Mouse (Mus musculus) T-helper 17 cell (primary cell): ENCODE data around the gene Gopc.
"Not testable (repeated sequence)": the region's sequence is repeated elsewhere in the genome, so short reads cannot be mapped to it uniquely, and the experiment has no call there.

Experiments used
- in situ Hi-C, 2 experiments: fragments of 300-600 bp; cut with MboI, MseI; formaldehyde crosslinking; loops; 1 replicate in 1 of 2; 2 replicates in 1 of 2; pipeline ENCODE4 v1.15.1; 2025; ENCODE audit warnings: high pct_unique_total_duplicates in 2 of 2

Gene Gopc

DNA sequence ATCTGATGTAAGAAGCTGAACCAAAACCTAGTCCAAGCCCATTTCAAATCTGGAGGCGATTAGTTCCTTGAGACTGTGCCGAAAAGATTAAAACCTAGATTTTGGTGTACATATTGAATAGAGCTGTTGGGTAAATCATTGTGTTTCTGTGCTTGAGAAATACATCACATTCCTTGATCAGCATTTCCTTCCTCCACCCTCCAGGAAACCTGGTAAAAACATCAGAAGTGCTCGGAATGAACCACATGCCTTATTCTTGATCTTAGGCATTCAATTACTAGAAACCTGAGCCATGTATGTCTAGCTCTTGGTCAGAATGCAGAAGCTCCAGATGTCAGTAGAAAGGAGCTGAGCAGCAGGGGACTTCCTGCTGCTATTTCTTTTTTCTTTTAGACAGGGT, 7.5 kb upstream of the Gopc start:
- in situ Hi-C loops = loop anchor here (5.0 to 25.0 kb wide), 3 partner anchors 157 to 1477 kb away; partner anchors contain the start of gene Dcbld1 (in 1 of the 2)

GRCm38 (mm10) chr10:52388922-52389430, 7.1 kb upstream of the Gopc start, which contains the start of gene Nepn:
Gene Nepn, plus strand, starts transcription at chr10:52388972.
- in situ Hi-C loops = loop anchor here (5.0 to 25.0 kb wide), 3 partner anchors 157 to 1477 kb away; partner anchors contain the start of gene Dcbld1 (in 1 of the 2)

- in situ Hi-C loops = loop anchor here (5.0 to 25.0 kb wide), 3 partner anchors 155 to 1475 kb away; partner anchors contain the start of gene Dcbld1 (in 1 of the 2)
These were observed 5.3 kb upstream of the Gopc start for GRCm38 (mm10) chr10:52387192-52387591.

- in situ Hi-C loops = loop anchor here (5.0 to 25.0 kb wide), 4 partner anchors 32 to 1473 kb away; partner anchors contain the start of genes Dcbld1 (in 1 of the 2) and Nus1 (in 1 of the 2)
These were observed 3.1 kb upstream of the Gopc start for GRCm38 (mm10) chr10:52384823-52385610.

- in situ Hi-C loops = loop anchor here (5.0 to 25.0 kb wide), 2 partner anchors 34 to 1471 kb away; partner anchors contain the start of gene Nus1 (in 1 of the 2)
These were observed 1.6 kb upstream of the Gopc start for GRCm38 (mm10) chr10:52383522-52383921.

GRCm38 (mm10) chr10:52383022-52383421, 1.1 kb upstream of the Gopc start:
- in situ Hi-C loops = loop anchor here (5.0 to 25.0 kb wide), 2 partner anchors 34 to 1471 kb away; partner anchors contain the start of gene Nus1 (in 1 of the 2)

DNA sequence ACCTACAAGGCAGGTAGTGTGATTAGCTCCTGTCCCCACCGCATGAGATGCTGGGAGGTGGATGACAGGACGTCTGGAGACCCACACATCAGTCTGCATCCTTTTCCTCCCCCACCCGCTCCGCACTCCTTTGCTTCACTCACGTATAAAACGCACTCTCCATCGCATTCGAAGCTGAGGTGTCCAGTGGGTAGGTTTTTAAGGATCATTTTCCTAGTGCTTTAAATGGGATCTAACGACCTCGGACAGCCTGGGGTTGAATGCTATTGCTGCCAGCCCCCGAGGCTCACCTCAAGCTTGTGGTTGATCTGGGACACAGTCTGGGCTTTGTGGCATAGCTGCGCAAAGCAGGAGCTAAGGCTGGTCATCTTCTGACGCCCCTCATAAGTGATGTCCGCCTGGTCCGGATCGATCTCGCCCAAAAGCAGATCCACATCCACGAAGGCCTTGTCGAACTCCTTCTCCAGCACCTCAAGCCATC, 563 bp downstream of the Gopc start:
- in situ Hi-C loops = loop anchor here (5.0 to 25.0 kb wide), 2 partner anchors 36 to 1469 kb away; partner anchors contain the start of gene Nus1 (in 1 of the 2)

DNA sequence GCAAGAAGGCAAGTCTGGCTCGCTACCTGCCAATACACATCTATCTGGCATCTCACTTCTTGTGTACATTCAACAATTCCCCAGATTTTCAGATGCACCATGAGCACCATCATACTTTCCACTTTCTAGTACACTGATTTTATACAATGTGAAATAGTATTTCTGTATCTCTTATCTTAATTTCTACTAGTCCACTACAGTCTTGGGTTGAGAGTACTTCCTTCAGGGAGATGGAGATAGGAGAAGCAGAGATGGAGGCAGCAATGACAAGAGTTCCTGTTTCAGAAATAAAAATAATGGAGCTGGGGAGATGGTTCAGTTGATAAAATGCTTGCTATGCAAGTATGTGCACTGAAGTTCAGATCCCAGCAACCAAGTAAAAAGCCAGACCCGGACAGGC, 4.1 kb downstream of the Gopc start:
- in situ Hi-C loops = loop anchor here in 1 of 2 experiments (10.0 to 25.0 kb wide), 2 partner anchors 163 to 1466 kb away; no protein-coding TSS in a partner anchor

- in situ Hi-C loops = loop anchor here in 1 of 2 experiments (10.0 to 25.0 kb wide), 2 partner anchors 162 to 1464 kb away; no protein-coding TSS in a partner anchor
These were observed 5.5 kb downstream of the Gopc start for GRCm38 (mm10) chr10:52376422-52376821.

DNA sequence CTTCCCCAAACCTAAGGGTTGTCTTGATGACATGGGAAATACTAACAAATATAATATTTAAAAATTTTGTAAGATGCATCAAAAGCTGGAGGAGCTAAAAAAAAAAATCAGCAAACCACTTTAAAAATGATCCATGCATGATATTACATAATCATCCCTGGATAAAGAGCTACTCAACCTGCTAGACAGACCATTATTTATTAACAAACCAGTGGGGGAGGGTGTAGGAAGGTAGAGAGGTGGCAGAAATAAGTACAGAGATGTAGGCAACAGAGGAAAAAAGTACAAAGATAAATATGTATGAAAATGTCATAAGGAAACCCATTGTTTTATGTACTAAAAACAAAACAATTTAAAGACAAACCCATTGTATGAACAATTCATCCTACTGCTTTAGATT, 7.3 kb downstream of the Gopc start:
- in situ Hi-C loops = loop anchor here in 1 of 2 experiments (10.0 to 25.0 kb wide), 2 partner anchors 160 to 1462 kb away; no protein-coding TSS in a partner anchor

DNA sequence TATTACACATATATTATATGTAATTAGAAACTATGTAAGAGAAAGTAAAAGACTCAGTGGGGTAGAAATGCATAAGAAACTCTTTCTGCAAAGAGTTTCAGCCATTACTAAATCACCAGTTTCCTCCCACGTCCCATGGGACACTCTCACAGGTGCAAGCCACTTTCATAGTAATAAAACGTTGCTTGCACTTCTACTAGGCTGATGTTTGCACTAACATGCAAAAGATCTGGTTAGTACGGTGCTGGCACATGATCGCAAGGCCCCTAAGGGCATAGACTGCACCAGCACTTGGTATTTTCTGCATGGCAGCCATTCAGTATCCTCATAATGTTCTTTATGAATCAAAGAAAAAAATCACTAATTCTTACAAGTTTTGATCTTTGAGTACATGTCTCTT, 8.1 kb downstream of the Gopc start:
- in situ Hi-C loops = loop anchor here in 1 of 2 experiments (10.0 kb wide), 1 partner anchor 159 kb away; no protein-coding TSS in a partner anchor

DNA sequence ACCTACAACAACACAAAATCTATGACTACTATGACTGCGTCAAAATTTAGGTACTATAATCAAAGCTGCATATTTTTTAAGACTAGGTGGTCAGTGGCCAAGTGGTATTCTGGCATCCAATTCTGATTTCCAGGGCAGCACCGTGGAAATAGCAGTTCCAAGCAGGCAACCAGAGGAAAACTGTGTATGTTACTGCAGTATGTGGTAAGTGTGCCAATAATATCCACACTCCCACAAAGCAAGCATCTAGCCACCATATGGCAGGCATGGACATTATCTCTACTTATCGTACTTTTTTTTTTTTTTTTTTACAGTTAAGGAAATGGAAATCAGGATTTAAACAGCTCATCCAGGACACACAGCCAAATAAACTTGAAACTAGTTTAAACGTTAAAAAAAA, 13.5 kb downstream of the Gopc start:
- in situ Hi-C loops = no loop called here

DNA sequence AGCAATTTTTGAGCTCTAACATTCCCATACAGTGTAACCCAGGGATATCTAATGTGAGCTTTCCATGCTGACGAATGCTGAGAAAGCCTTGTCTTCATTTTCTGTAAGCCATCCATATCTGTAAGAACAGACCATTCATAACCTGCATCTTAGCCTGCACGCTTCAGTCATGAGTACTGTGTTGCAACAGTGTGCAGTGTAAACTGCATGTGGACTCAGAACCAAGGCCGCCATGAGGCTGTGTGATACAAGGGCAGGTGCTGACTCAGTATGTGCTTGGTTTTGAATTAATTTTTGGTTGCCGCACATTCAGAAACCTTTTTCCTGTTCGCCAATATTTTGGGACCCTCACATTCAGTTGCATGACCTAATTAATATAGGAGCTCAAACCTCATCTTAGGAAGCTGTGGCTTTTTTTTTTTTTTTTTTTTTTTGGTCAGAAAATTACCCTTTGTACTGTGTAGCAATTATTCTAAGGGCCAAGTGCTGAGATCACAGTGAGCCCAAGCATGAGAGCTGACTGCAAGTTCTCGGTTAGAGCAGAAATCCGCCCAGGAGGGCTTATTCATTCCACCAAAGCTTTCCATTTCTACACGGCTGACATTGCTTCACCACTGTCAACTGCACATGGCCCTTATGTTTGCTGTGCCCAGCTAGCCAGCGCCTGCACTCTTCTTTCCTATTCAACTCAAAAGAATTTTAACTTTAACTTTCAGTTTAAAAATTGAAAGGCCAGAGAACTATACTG, 20.9 kb downstream of the Gopc start:
- in situ Hi-C loops = no loop called here

DNA sequence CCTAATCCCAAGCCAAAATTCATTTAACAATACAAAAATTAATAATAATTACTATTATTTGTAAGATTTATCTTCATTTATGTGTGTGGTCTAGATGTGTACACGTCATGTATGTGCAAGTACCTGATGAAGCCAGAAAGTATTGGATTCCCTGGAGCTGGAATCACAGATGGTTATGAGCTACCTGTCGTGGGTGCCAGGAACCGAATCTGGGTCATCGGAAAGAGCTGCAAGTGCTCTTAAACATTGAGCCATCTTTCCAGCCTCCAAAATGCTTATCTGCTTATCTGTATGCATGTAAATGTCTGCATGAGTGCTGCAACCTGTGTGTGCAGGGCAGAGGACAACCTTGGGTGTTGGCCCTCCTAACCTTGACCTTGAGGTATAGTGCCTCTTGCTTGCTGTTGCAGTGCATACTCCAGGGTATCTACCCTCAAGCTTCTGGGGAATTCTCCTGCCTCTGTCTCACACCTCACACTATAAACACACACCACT, 21.6 kb downstream of the Gopc start:
- in situ Hi-C loops = no loop called here

- in situ Hi-C loops = no loop called here
These were observed 23.5 kb downstream of the Gopc start, which contains the start of gene Gm26741 for GRCm38 (mm10) chr10:52358467-52358866. Gene Gm26741, plus strand, starts transcription at chr10:52358767.

DNA sequence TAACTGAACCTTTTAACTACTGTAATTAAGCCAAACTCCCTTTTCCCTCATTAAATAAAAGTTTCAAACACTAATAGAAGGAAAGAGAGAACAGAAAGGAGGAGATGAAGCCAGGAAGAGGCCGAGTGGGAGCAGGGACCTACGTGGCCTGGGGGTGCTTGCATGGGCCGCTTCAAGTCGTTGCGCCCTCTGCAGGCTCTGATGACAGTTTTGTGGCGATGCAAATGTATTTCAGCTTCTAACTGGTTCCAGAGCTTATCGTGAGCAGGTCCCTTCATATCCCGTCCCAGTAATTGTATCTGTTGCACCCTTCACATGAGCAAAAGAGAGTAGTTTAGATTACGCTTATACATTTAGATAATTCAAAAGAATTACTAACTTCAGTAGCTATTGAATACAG, 28.7 kb downstream of the Gopc start:
- in situ Hi-C loops = no loop called here

DNA sequence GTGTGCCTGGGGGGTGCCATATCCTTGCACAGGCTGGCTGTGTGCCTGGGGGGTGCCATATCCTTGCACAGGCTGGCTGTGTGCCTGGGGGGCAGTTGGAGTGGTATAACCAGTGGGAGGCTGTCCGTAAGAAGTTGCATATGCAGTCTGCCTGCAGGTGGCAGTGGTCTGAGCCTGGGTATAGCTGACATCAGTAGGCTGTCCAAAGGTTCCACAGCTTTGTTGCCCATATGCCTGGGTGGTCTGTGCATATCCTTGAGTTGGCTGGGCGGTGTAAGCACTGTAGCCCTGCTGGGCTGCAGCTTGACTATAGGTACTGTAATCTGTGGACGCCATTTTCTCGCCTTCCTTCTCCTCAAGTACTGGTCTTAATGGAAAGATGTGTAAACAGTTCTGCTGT, 38.6 kb downstream of the Gopc start:
- in situ Hi-C loops = not testable (repeated sequence)

GRCm38 (mm10) chr10:52331007-52331406, 50.9 kb downstream of the Gopc start:
- in situ Hi-C loops = no loop called here

DNA sequence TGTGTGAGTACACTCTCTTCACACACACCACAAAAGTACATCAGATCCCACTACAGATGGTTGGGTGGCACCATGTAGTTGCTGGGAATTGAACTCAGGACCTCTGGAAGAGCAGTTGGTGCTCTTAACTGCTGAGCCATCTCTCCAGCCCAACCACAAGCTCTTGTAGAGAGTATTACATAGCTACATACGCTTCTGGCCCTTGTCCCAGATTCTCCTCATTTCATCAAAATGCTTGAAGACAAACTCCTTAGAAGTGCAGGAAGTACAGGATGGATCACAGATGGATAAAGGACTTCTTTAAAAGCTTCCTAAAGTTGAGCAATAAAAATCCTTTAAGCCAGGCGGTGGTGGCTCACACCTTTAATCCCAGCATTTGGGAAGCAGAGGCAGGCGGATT, 60.0 kb downstream of the Gopc start:
- in situ Hi-C loops = loop anchor here (25.0 kb wide), 1 partner anchor 535 kb away; no protein-coding TSS in a partner anchor

DNA sequence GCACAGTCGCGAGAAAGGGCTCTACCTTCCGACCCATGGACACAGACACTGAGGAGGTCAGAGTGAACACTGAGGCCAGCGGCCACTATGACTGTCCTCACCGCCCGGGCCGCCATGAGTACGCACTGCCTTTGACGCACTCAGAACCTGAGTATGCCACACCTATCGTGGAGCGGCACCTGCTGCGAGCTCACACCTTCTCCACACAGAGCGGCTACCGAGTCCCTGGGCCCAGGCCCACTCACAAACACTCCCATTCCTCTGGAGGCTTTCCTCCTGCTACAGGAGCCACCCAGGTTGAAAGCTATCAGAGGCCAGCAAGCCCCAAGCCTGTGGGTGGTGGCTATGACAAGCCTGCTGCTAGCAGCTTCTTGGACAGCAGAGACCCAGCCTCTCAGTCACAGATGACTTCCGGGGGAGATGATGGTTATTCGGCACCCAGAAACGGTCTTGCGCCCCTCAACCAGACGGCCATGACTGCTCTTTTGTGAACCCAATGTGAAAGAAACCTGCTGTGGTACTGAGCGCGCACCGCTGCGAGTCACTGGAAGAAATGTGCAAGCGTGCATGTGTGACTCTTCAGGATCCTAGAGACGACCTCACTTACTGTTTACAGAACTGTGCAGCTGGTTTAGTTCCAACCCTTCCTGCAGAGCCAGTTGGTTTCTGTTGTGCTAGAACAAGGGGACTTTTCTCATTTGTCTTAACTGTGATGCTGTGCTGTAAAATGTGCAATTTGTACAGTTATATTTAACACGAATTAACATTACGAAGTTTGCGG, 62.2 kb downstream of the Gopc start:
- in situ Hi-C loops = loop anchor here (25.0 kb wide), 1 partner anchor 532 kb away; no protein-coding TSS in a partner anchor
